Mouse (Mus musculus): ENCODE measurements around the gene Pigk.
"Not testable (repeated sequence)": the region's sequence is repeated elsewhere in the genome, so short reads cannot be mapped to it uniquely, and the experiment has no call there.

The Pigk gene

GRCm38 (mm10) chr3:152770056-152770455 lies 56.2 kb downstream of the Pigk start:
- no peak for DNase-seq

GRCm38 (mm10) chr3:152776363-152776762 lies 62.5 kb downstream of the Pigk start:
- no peak for DNase-seq

- DNase-seq: no peak
Observed at GRCm38 (mm10) chr3:152776872-152777540, 63.1 kb downstream of the Pigk start.

- DNase-seq: no peak
Observed at GRCm38 (mm10) chr3:152779819-152780218, 65.9 kb downstream of the Pigk start.

GRCm38 (mm10) chr3:152783792-152784191 lies 69.9 kb downstream of the Pigk start:
- DNase-seq: peak; percentile 92

GRCm38 (mm10) chr3:152784353-152784752 lies 70.5 kb downstream of the Pigk start:
- not testable (repeated sequence) for DNase-seq

GRCm38 (mm10) chr3:152788301-152788953 lies 74.5 kb downstream of the Pigk start:
- not testable (repeated sequence) for DNase-seq

- no peak for DNase-seq
Observed at GRCm38 (mm10) chr3:152792601-152793000, 78.7 kb downstream of the Pigk start.

GRCm38 (mm10) chr3:152793006-152793405 lies 79.1 kb downstream of the Pigk start:
- DNase-seq: no peak

GRCm38 (mm10) chr3:152796216-152796615 lies 82.3 kb downstream of the Pigk start:
- DNase-seq: no peak

GRCm38 (mm10) chr3:152797354-152797753 lies 83.5 kb downstream of the Pigk start:
- no peak for DNase-seq

GRCm38 (mm10) chr3:152799738-152800431 lies 86.0 kb downstream of the Pigk start:
- DNase-seq: no peak

GRCm38 (mm10) chr3:152813905-152814304 lies 100.0 kb downstream of the Pigk start:
- no peak for DNase-seq

- no peak for DNase-seq
Observed at GRCm38 (mm10) chr3:152815110-152815509, 101.2 kb downstream of the Pigk start.

GRCm38 (mm10) chr3:152820406-152820805 lies 106.5 kb downstream of the Pigk start:
- no peak for DNase-seq

- DNase-seq: peak; percentile 37
Observed at GRCm38 (mm10) chr3:152821202-152821601, 107.3 kb downstream of the Pigk start.

- peak; percentile 19 for DNase-seq
Observed at GRCm38 (mm10) chr3:152831377-152831776, 117.5 kb downstream of the Pigk start.

GRCm38 (mm10) chr3:152831974-152832373 lies 118.1 kb downstream of the Pigk start:
- DNase-seq: no peak

- no peak for DNase-seq
Observed at GRCm38 (mm10) chr3:152832436-152832835, 118.5 kb downstream of the Pigk start.

- no peak for DNase-seq
Observed at GRCm38 (mm10) chr3:152837407-152837806, 123.5 kb downstream of the Pigk start.

GRCm38 (mm10) chr3:152837938-152838337 lies 124.0 kb downstream of the Pigk start:
- no peak for DNase-seq

GRCm38 (mm10) chr3:152841264-152841663 lies 127.4 kb downstream of the Pigk start:
- DNase-seq: no peak

- no peak for DNase-seq
Observed at GRCm38 (mm10) chr3:152842648-152843047, 128.7 kb downstream of the Pigk start.

GRCm38 (mm10) chr3:152843925-152844324 lies 130.0 kb downstream of the Pigk start:
- DNase-seq: no peak

Measured in right cerebral cortex, postnatal 4 days (tissue).